12 mouse cellular contexts compared by ENCODE assay signal in genomic region chr5:138900952-138901599, GRCm38 (mm10).
A peak's percentile ranks its signal among the peaks of the same experiment; 100 is the strongest.
DNase-seq lines count a peak whose midpoint lies in the region; ATAC-seq and TF ChIP-seq lines count a peak whose summit lies in the region.
"Had no signal": no experiment of that assay in that cellular context is flagged by ENCODE, and none has a peak within 500 bp of the region (broad histone marks: within the 10 kb centered on the region; RNA-seq: fewer than 3 reads in every experiment).

No protein-coding gene starts in this region.

- H3K9ac ChIP-seq in forebrain, embryonic 14.5 days (ENCODE audit: low read length): no peak overlapping the region
- H3K9ac ChIP-seq in forebrain, embryonic 11.5 days (ENCODE audit: low read length): no peak overlapping the region

- H3K9me3 ChIP-seq in forebrain, embryonic 14.5 days (replicated peaks; ENCODE audit: control insufficient read depth, low read length): no peaks in the 10 kb centered on the region
- H3K9me3 ChIP-seq in forebrain, embryonic 11.5 days (ENCODE audit: control insufficient read depth, low read length): no peaks in the 10 kb centered on the region
- H3K9me3 ChIP-seq: hindbrain, embryonic 10.5 days had no signal

- H3K4me2 ChIP-seq in forebrain, embryonic 14.5 days (ENCODE audit: low read length): no peak overlapping the region
- H3K4me2 ChIP-seq in forebrain, embryonic 11.5 days (ENCODE audit: low read depth, low read length, severe bottlenecking): no peak overlapping the region

- no peaks in the 10 kb centered on the region for H3K27me3 ChIP-seq in forebrain, embryonic 14.5 days (replicated peaks; ENCODE audit: control insufficient read depth, insufficient read depth, low read length)
- no peaks in the 10 kb centered on the region for H3K27me3 ChIP-seq in forebrain, embryonic 11.5 days (ENCODE audit: control insufficient read depth, insufficient read depth, low read length)

- no peaks in the 10 kb centered on the region for H3K36me3 ChIP-seq in forebrain, embryonic 14.5 days (ENCODE audit: control insufficient read depth, insufficient read depth, low read length)
- H3K36me3 ChIP-seq in forebrain, embryonic 11.5 days (ENCODE audit: control insufficient read depth, insufficient read depth, low read length): no peaks in the 10 kb centered on the region
- H3K36me3 ChIP-seq: hindbrain, embryonic 10.5 days had no signal

- H3K4me1 ChIP-seq in forebrain, embryonic 14.5 days (ENCODE audit: control insufficient read depth, insufficient read depth, low read length): no peaks in the 10 kb centered on the region
- H3K4me1 ChIP-seq in forebrain, embryonic 11.5 days (replicated peaks; ENCODE audit: control insufficient read depth, insufficient read depth, low read length): no peaks in the 10 kb centered on the region

- WGBS in forebrain, embryonic 14.5 days: 86% methylated on average over 15 of the region's 15 CpGs
- WGBS in forebrain, embryonic 11.5 days: 90% methylated on average over 15 of the region's 15 CpGs

- H3K4me3 ChIP-seq in forebrain, embryonic 14.5 days (ENCODE audit: low read depth, low read length): no peak overlapping the region
- H3K4me3 ChIP-seq in forebrain, embryonic 11.5 days (ENCODE audit: low read depth, low read length): no peak overlapping the region
- no peak overlapping the region for H3K4me3 ChIP-seq in layer of hippocampus, adult 2 months
- H3K4me3 ChIP-seq: hindbrain, embryonic 10.5 days had no signal

- no peak for ATAC-seq in forebrain, embryonic 14.5 days
- ATAC-seq in forebrain, embryonic 11.5 days (replicated peaks; ENCODE audit: low FRiP score): no peak
- ATAC-seq: midbrain, embryonic 16.5 days had no signal

- 0 out of 2 replicates have a peak, but pooled peaks have one; percentile 4 for TF ChIP-seq CTCF in layer of hippocampus, adult 2 months (conservative IDR thresholded peaks at IDR 0.05)

- H3K27ac ChIP-seq in forebrain, embryonic 14.5 days (ENCODE audit: low read depth, low read length): no peak overlapping the region
- H3K27ac ChIP-seq in forebrain, embryonic 11.5 days (ENCODE audit: low read depth, low read length): no peak overlapping the region
- H3K27ac ChIP-seq in layer of hippocampus, adult 2 months: peak overlapping the region; percentile 36; the same call in 1 of the 2 replicates
- H3K27ac ChIP-seq: hindbrain, embryonic 10.5 days had no signal

- peak; percentile 19 for DNase-seq in forebrain, embryonic 14.5 days (ENCODE audit: low spot score)
- no peak for DNase-seq in forebrain, embryonic 11.5 days (ENCODE audit: low spot score)
- DNase-seq in R1 (ENCODE audit: low read depth, low spot score): peak; percentile 11
- peak; percentile 46 to 63 for DNase-seq in layer of hippocampus, adult 2 months (ENCODE audit: low spot score in 2 of 2)
- DNase-seq in right cerebral cortex, adult 2 months (ENCODE audit: low spot score in 2 of 2): peak; percentile 63 to 70
- DNase-seq in cerebellum, adult 11 months: no peak
- DNase-seq in cerebellum, postnatal 4 days (ENCODE audit: low spot score in 2 of 2): no peak
- DNase-seq in natural killer cell, adult 2 months (ENCODE audit: low spot score in 2 of 2): no peak
- DNase-seq: kidney, adult 8-10 months; lung, postnatal 14 days had no signal

Comparison
In these comparisons a context has a peak if more than half of its experiments do, and no peak if none do; other contexts are left out.
1. DNase-seq: peak in forebrain, embryonic 14.5 days (single experiment), R1 (single experiment), layer of hippocampus, adult 2 months (2 of 2) and right cerebral cortex, adult 2 months (2 of 2); none in forebrain, embryonic 11.5 days (single experiment), cerebellum, adult 11 months (single experiment), cerebellum, postnatal 4 days (0 of 2) and natural killer cell, adult 2 months (0 of 2).